Mouse (Mus musculus) hematopoietic multipotent progenitor cell, adult 10-12 weeks (in vitro differentiated cells): Measurements from ENCODE around the gene Galnt6. TPM values are rescaled to one million over a fixed set of nuclear protein-coding genes. Genes with fewer than 3 reads are reported as not detected.

ENCODE experiments used
- polyA plus RNA-seq: library from polyadenylated mRNA; stranded (reverse); fragments of >175 nt; gene quantifications from 2 replicates; pipeline ENCODE4 v1.2.3, GENCODE M21; 2012; ENCODE audit warnings: low replicate concordance

Gene Galnt6
- polyA plus RNA-seq: 19.7 and 28.3 TPM in 2 replicates

DNA sequence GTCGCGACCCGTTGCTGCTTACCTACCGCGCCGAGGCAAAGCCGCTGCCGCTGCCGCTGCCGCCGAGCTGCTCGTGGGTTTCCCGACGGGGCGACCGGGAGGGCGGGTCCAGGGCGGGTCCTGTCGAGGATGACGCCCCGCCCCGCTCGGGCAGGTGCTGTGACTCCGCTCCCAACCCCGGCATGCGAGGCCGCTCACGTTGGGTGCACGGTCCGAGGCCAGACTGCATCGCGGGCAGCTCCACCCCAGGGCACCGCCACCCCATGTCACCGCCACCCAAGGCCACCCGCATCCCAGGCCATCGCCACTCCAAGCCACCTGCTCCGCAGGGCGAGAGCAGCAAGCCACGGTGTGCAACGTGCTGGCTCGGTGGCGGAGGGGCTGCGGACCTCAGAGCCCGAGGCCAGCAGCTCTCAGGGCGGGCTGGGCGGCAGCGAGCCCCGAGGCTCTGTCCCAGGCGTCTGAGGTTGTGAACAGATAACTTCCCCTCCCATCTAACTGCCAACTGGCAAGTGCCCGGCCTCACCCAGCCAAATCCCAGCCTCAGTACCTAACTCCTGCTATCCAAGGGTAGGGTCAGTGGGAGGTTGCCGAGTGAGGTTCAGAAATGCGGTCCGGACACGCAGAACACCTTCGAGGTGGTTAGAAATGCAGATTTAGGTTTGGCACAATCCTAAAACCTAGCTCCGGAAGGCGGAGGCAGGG, at the start of gene Galnt6:
Gene Galnt6, minus strand, starts transcription at position 96 of the 705 bp plus-strand sequence.

GRCm38 (mm10) chr15:100761419-100762185, 32.4 kb upstream of the Galnt6 start, which contains the start of gene Slc4a8:
Slc4a8 (plus strand) TSS chr15:100761747.

GRCm38 (mm10) chr15:100687430-100687971, 41.7 kb downstream of the Galnt6 start, which contains the start of gene Cela1:
Cela1 (minus strand) TSS chr15:100687921.

GRCm38 (mm10) chr15:100669337-100669736, 59.8 kb downstream of the Galnt6 start, which contains the start of gene Bin2:
Bin2 (minus strand) TSS chr15:100669553.

Other genes starting within 250 kb of the Galnt6 start
- 1.7 and 2.5 TPM in 2 replicates for gene Csrnp2, start 233.9 kb downstream of the Galnt6 start, polyA plus RNA-seq
- 3.1 and 3.6 TPM in 2 replicates for gene Tfcp2, start 177.4 kb downstream of the Galnt6 start, polyA plus RNA-seq
- 86.9 and 151 TPM in 2 replicates for gene Pou6f1, start 129.4 kb downstream of the Galnt6 start, polyA plus RNA-seq
- gene Dazap2, start 114.0 kb downstream of the Galnt6 start, polyA plus RNA-seq: 74.0 and 97.2 TPM in 2 replicates
- gene Smagp, start 92.4 kb downstream of the Galnt6 start, polyA plus RNA-seq: 75.2 and 110 TPM in 2 replicates
- 262 and 665 TPM in 2 replicates for gene Bin2, start 59.8 kb downstream of the Galnt6 start, polyA plus RNA-seq
- gene Cela1, start 41.5 kb downstream of the Galnt6 start, polyA plus RNA-seq: 2.7 and 9.4 TPM in 2 replicates
- gene Slc4a8, start 32.4 kb upstream of the Galnt6 start, polyA plus RNA-seq: 7.2 and 7.6 TPM in 2 replicates
- gene Scn8a, start 140.5 kb upstream of the Galnt6 start, polyA plus RNA-seq: 0.75 and 1.00 TPM in 2 replicates